Mouse (Mus musculus) midbrain, postnatal 0 days (tissue): ENCODE measurements around the gene Stxbp5l. TPM values are rescaled to one million over a fixed set of nuclear protein-coding genes. Genes with fewer than 3 reads are reported as not detected.
A peak's percentile ranks its signal among the peaks of the same experiment; 100 is the strongest.
"Not testable (repeated sequence)": the region's sequence is repeated elsewhere in the genome, so short reads cannot be mapped to it uniquely, and the experiment has no call there.

Experiments used
- ATAC-seq: fragments of 200-750 bp; cut with Nextera tagmentation; 2 replicates; pipeline ENCODE4 v1.8.0; 2017; ENCODE audit warnings: moderate number of reproducible peaks, mild to moderate bottlenecking, moderate TSS enrichment, moderate library complexity; ENCODE audit not compliant: low FRiP score
- DNase-seq: peaks from one replicate; pipeline ENCODE4 v3.0.0-alpha.2; 2015; ENCODE audit warnings: low spot score
- H3K27ac ChIP-seq: fragments of 300-500 bp; sonication (generic); 2 replicates; pipeline ENCODE4 v1.5.1; 2014; ENCODE audit warnings: low read depth, mild to moderate bottlenecking, low read length, mixed read lengths
- H3K27me3 ChIP-seq: fragments of 300-500 bp; sonication (generic); 2 replicates; pipeline ENCODE4 v1.6.1; 2014; ENCODE audit warnings: low read length, control low read depth, mixed read lengths; ENCODE audit not compliant: insufficient read depth
- H3K36me3 ChIP-seq: fragments of 300-500 bp; sonication (generic); 2 replicates; pipeline ENCODE4 v1.6.1; 2014; ENCODE audit warnings: low read length, control low read depth, mixed read lengths; ENCODE audit not compliant: insufficient read depth
- H3K4me1 ChIP-seq: fragments of 300-500 bp; sonication (generic); 2 replicates; pipeline ENCODE4 v1.6.1; 2014; ENCODE audit warnings: mild to moderate bottlenecking, control low read depth, antibody characterized with exemption, low read length, mixed read lengths; ENCODE audit not compliant: insufficient read depth
- H3K4me2 ChIP-seq: fragments of 300-500 bp; sonication (generic); 2 replicates; pipeline ENCODE4 v1.6.1; 2014; ENCODE audit warnings: low read depth, mild to moderate bottlenecking, low read length, mixed read lengths; ENCODE audit not compliant: poor library complexity, severe bottlenecking
- H3K4me3 ChIP-seq: fragments of 300-500 bp; sonication (generic); 2 replicates; pipeline ENCODE4 v1.5.1; 2014; ENCODE audit warnings: low read depth, mild to moderate bottlenecking, low read length, moderate library complexity
- H3K9ac ChIP-seq: fragments of 300-500 bp; sonication (generic); replicated peaks from 2 replicates; pipeline ENCODE4 v1.6.1; 2014; ENCODE audit warnings: mild to moderate bottlenecking, low read length, moderate library complexity, mixed read lengths; ENCODE audit not compliant: poor library complexity, severe bottlenecking
- H3K9me3 ChIP-seq: fragments of 300-500 bp; sonication (generic); 2 replicates; pipeline ENCODE4 v1.6.1; 2016; ENCODE audit warnings: low read length, control low read depth
- CTCF ChIP-seq: IDR thresholded peaks from 2 replicates; pipeline ENCODE4 v1.5.1; 2016; ENCODE audit warnings: antibody characterized with exemption, mild to moderate bottlenecking
- WGBS: fragments of 180-500 bp; shearing (Covaris S2); extraction: QIAGEN DNeasy Blood & Tissue Kit; methylation state at CpG from one replicate; pipeline ENCODE4 v1.1.7; 2014; 5-methylcytosine and 5-hydroxymethylcytosine counted together
- polyA plus RNA-seq: library from polyadenylated mRNA; unstranded; fragments of >200 nt; fragmentation: Nextera tagmentation; extraction: Ambion mirVana; gene quantifications from 2 replicates; pipeline ENCODE4 v1.2.1, GENCODE M21; 2015
- total RNA-seq: library from RNA; depleted of rRNA; stranded (reverse); fragments of >200 nt; gene quantifications from 2 replicates; pipeline ENCODE4 v1.2.3, GENCODE M21; 2014

Gene Stxbp5l
- total and polyA plus RNA-seq, 2 experiments from 2014 or later, result 13.5 to 18.7 TPM

GRCm38 (mm10) chr16:37372716-37373115 is 12.0 kb downstream of the Stxbp5l start:
- Histone ChIP-seq H3K9ac (no peak overlapping the region), H3K36me3 (no peaks in the 10 kb centered on the region), H3K4me1 (no peaks in the 10 kb centered on the region), H3K4me3 (no peak overlapping the region), H3K27ac (no peak overlapping the region), H3K9me3 (no peaks in the 10 kb centered on the region), H3K27me3 (no peaks in the 10 kb centered on the region), H3K4me2 (no peak overlapping the region)
- no peak for TF ChIP-seq CTCF
- DNase-seq (no peak), ATAC-seq (no peak)
- WGBS, result 88% methylated on average over 1 of the region's 1 CpGs

GRCm38 (mm10) chr16:37367426-37367825 is 17.3 kb downstream of the Stxbp5l start:
- no peak for DNase-seq
- no peak for TF ChIP-seq CTCF
- Histone ChIP-seq H3K4me2 (no peak overlapping the region), H3K36me3 (no peaks in the 10 kb centered on the region), H3K4me3 (no peak overlapping the region), H3K9ac (no peak overlapping the region), H3K27me3 (no peaks in the 10 kb centered on the region), H3K9me3 (no peaks in the 10 kb centered on the region), H3K4me1 (no peaks in the 10 kb centered on the region), H3K27ac (no peak overlapping the region)
- 91% methylated on average over 4 of the region's 4 CpGs for WGBS
- ATAC-seq, result no peak

- ATAC-seq, result no peak
Observed at GRCm38 (mm10) chr16:37363958-37364357, 20.8 kb downstream of the Stxbp5l start.

GRCm38 (mm10) chr16:37355621-37356020 is 29.1 kb downstream of the Stxbp5l start:
- Histone ChIP-seq H3K27me3 (no peaks in the 10 kb centered on the region), H3K4me1 (no peaks in the 10 kb centered on the region), H3K36me3 (no peaks in the 10 kb centered on the region), H3K4me3 (no peak overlapping the region), H3K9ac (no peak overlapping the region), H3K4me2 (no peak overlapping the region), H3K27ac (no peak overlapping the region), H3K9me3 (no peaks in the 10 kb centered on the region)
- no peak for TF ChIP-seq CTCF
- ATAC-seq, result no peak
- 93% methylated on average over 3 of the region's 3 CpGs for WGBS
- DNase-seq, result peak; percentile 15

More at GRCm38 (mm10) chr16:37363958-37364357, 20.8 kb downstream of the Stxbp5l start:
- no peak for TF ChIP-seq CTCF
- H3K9ac ChIP-seq, result no peak overlapping the region
- no peak for DNase-seq
- no peaks in the 10 kb centered on the region for H3K4me1 ChIP-seq
- no peaks in the 10 kb centered on the region for H3K27me3 ChIP-seq
- H3K9me3 ChIP-seq, result no peaks in the 10 kb centered on the region
- WGBS, result 80% methylated on average over 2 of the region's 2 CpGs
- H3K36me3 ChIP-seq, result no peaks in the 10 kb centered on the region
- H3K4me2 ChIP-seq, result no peak overlapping the region
- no peak overlapping the region for H3K27ac ChIP-seq
- H3K4me3 ChIP-seq, result no peak overlapping the region

- WGBS, result 4% methylated on average over 3 of the region's 3 CpGs
- H3K4me2 ChIP-seq, result no peak overlapping the region
- ATAC-seq (no peak), DNase-seq (peak; percentile 63)
- no peaks in the 10 kb centered on the region for H3K4me1 ChIP-seq
- H3K36me3 ChIP-seq, result no peaks in the 10 kb centered on the region
- no peak overlapping the region for H3K9ac ChIP-seq
- TF ChIP-seq CTCF, result peak; percentile 65
- no peak overlapping the region for H3K4me3 ChIP-seq
- no peaks in the 10 kb centered on the region for H3K27me3 ChIP-seq
- no peak overlapping the region for H3K27ac ChIP-seq
- H3K9me3 ChIP-seq, result no peaks in the 10 kb centered on the region
Observed at GRCm38 (mm10) chr16:37347092-37347491, 37.7 kb downstream of the Stxbp5l start.

GRCm38 (mm10) chr16:37344960-37345359 is 39.8 kb downstream of the Stxbp5l start:
- ATAC-seq, result no peak
- TF ChIP-seq CTCF, result no peak
- WGBS, result 61% methylated on average over 2 of the region's 2 CpGs

GRCm38 (mm10) chr16:37341446-37341845 is 43.3 kb downstream of the Stxbp5l start:
- DNase-seq, H3K27ac ChIP-seq, H3K9ac ChIP-seq, H3K4me2 ChIP-seq, H3K27me3 ChIP-seq, H3K9me3 ChIP-seq, H3K36me3 ChIP-seq, H3K4me1 ChIP-seq, H3K4me3 ChIP-seq, ATAC-seq: not testable (repeated sequence)

More at GRCm38 (mm10) chr16:37344960-37345359, 39.8 kb downstream of the Stxbp5l start:
- Histone ChIP-seq H3K27me3 (no peaks in the 10 kb centered on the region), H3K27ac (no peak overlapping the region), H3K4me1 (no peaks in the 10 kb centered on the region), H3K36me3 (no peaks in the 10 kb centered on the region), H3K4me2 (no peak overlapping the region), H3K9me3 (no peaks in the 10 kb centered on the region), H3K4me3 (no peak overlapping the region), H3K9ac (no peak overlapping the region)
- no peak for DNase-seq
